ENCODE assay signal across 9 mouse cellular contexts in the genomic region with DNA sequence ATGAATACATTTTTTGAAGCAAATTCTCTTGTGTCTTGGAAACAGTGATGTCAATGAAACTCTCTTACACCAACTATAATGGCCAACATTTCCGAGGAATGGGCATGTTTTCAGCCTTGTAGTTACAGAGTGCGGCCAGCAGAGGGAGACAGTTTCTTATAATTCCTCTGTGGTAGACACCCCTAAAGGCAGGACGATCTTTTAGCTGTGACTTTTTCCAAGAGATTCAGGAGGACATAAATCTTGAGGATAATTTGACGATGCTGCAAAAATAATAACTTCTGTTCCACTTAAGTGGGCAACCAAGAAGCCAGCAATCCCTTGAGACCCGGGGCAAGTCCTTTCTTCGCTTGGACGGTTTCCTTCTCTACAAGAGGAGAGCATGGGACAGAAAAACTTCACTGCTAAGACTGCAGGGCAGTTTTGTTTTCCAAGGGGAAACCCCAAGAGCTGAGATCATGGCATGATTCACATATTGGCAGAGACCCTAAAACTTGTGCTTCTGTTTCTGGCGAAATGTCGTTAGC. TPM values are rescaled to one million over a fixed set of nuclear protein-coding genes. Genes with fewer than 3 reads are reported as not detected.
DNase-seq lines count a peak whose midpoint lies in the region; ATAC-seq and TF ChIP-seq lines count a peak whose summit lies in the region.
"Had no signal": no experiment of that assay in that cellular context is flagged by ENCODE, and none has a peak within 500 bp of the region (broad histone marks: within the 10 kb centered on the region; RNA-seq: fewer than 3 reads in every experiment).

No protein-coding gene starts in this region.

- peaks cover 12 to 23% of the 10 kb centered on the region in 2 experiments for H3K4me1 ChIP-seq in liver, embryonic 14.5 days (replicated peaks; ENCODE audit: control insufficient read depth in 2 of 2, insufficient read depth in 2 of 2, low read length in 1 of 2)

- H3K27ac ChIP-seq in liver, embryonic 14.5 days, result no peak overlapping the region

- H3K9me3 ChIP-seq in liver, embryonic 14.5 days (ENCODE audit: control insufficient read depth, low read length), result no peaks in the 10 kb centered on the region

- H3K9ac ChIP-seq in liver, embryonic 14.5 days (replicated peaks), result no peak overlapping the region

- TF ChIP-seq EP300 in liver, embryonic 14.5 days (IDR thresholded peaks at IDR 0.05; ENCODE audit: low read depth), result no peak

- 35% methylated on average over 9 of the region's 9 CpGs for WGBS in liver, embryonic 14.5 days (ENCODE audit: insufficient replicate concordance)

- H3K4me3 ChIP-seq in liver, embryonic 14.5 days (ENCODE audit: insufficient read depth in 1 of 2, low read depth in 2 of 2, low read length in 2 of 2), result no peak overlapping the region

- H3K4me2 ChIP-seq in liver, embryonic 14.5 days (ENCODE audit: low read depth), result peak overlapping the region; percentile 4; the same call in 1 of the 2 replicates

- TF ChIP-seq CTCF in liver, embryonic 14.5 days (IDR thresholded peaks at IDR 0.05; ENCODE audit: low read depth), result peak; percentile 89

- ATAC-seq in liver, embryonic 14.5 days (ENCODE audit: insufficient read depth), result no peak

- DNase-seq in B cell, adult 2 months, result peak; percentile 82
- DNase-seq in NIH3T3 (ENCODE audit: low read depth), result peak; percentile 87
- peak; percentile 78 to 82 for DNase-seq in cerebellum, postnatal 36 days
- DNase-seq in heart, adult 8-10 months (ENCODE audit: low spot score), result peak; percentile 89
- peak; percentile 85 for DNase-seq in kidney, postnatal 10 days
- DNase-seq in liver, embryonic 14.5 days (ENCODE audit: low read depth in 3 of 3, low spot score in 3 of 3), result peak in 2 of 3 experiments; percentile 58 to 59
- peak; percentile 41 for DNase-seq in retina, adult 2 months (ENCODE audit: low read depth, low spot score)
- peak; percentile 71 to 73 for DNase-seq in thymus, postnatal 36 days

- no peaks in the 10 kb centered on the region for H3K36me3 ChIP-seq in liver, embryonic 14.5 days (replicated peaks; ENCODE audit: control insufficient read depth, insufficient read depth, low read depth)

- H3K27me3 ChIP-seq in liver, embryonic 14.5 days (ENCODE audit: control insufficient read depth, insufficient read depth, low read length), result no peaks in the 10 kb centered on the region

RNA-seq across cellular contexts. Expression of gene Szrd1, which starts 2.8 kb away (rescaled TPM):
- 100 to 1,000 TPM in 2 of 4 experiments, 10 to 100 TPM in 2; 87.5 to 111 (median 98.0) TPM for total RNA-seq in heart, adult 8-10 months (2022)
- 13.3 and 14.2 TPM in 2 replicates for polyA plus RNA-seq in liver, embryonic 14.5 days (2012; rRNA removed)
- polyA plus RNA-seq in liver, embryonic 14.5 days (2014; fragmentation: Nextera tagmentation; extraction: Ambion mirVana), result 14.3 and 17.2 TPM in 2 replicates

RNA-seq across cellular contexts. Expression of gene Fbxo42, which starts 5.4 kb away (rescaled TPM):
- 10 to 100 TPM in 2 of 4 experiments, 1 to 10 TPM in 2; 8.4 to 11.5 (median 10.0) TPM for total RNA-seq in heart, adult 8-10 months (2022)
- polyA plus RNA-seq in liver, embryonic 14.5 days (2012; rRNA removed), result 7.5 and 8.3 TPM in 2 replicates
- 17.6 and 20.6 TPM in 2 replicates for polyA plus RNA-seq in liver, embryonic 14.5 days (2014; fragmentation: Nextera tagmentation; extraction: Ambion mirVana)

RNA-seq across cellular contexts. Expression of gene Spata21, which starts 54.2 kb away (rescaled TPM):
- not detected for total RNA-seq in heart, adult 8-10 months (2022)
- 0.03 TPM in 1 of 2 replicates, not detected in the other for polyA plus RNA-seq in liver, embryonic 14.5 days (2012; rRNA removed)
- not detected in 2 replicates for polyA plus RNA-seq in liver, embryonic 14.5 days (2014; fragmentation: Nextera tagmentation; extraction: Ambion mirVana)
- polyA plus RNA-seq: large intestine, adult 2 months had no signal
